Mouse (Mus musculus) lung, adult 2 months (tissue): ENCODE results near the gene Ddx50. TPM values are rescaled to one million over a fixed set of nuclear protein-coding genes. Genes with fewer than 3 reads are reported as not detected.
"Not testable (repeated sequence)": the region's sequence is repeated elsewhere in the genome, so short reads cannot be mapped to it uniquely, and the experiment has no call there.

ENCODE experiments used
- DNase-seq: peaks from one replicate; pipeline ENCODE4 v3.0.0; 2022
- H3K4me1 ChIP-seq: fragments of 200-500 bp; 2 replicates; pipeline ENCODE4 v1.6.1; 2011; ENCODE audit warnings: low read length; ENCODE audit not compliant: control insufficient read depth, insufficient read depth
- H3K4me3 ChIP-seq: fragments of 200-500 bp; replicated peaks from 2 replicates; pipeline ENCODE3; 2011; ENCODE audit warnings: low read depth, mild to moderate bottlenecking, control low read depth, low read length; ENCODE audit errors: extremely low read depth
- CTCF ChIP-seq: fragments of 200-500 bp; IDR thresholded peaks from 2 replicates; pipeline ENCODE4 v1.5.1; 2011; ENCODE audit warnings: mild to moderate bottlenecking, low read length, control low read depth; ENCODE audit not compliant: insufficient read depth
- POLR2A ChIP-seq: fragments of 200-500 bp; IDR thresholded peaks from 2 replicates; pipeline ENCODE4 v1.6.1; 2011; ENCODE audit warnings: low read depth, mild to moderate bottlenecking, control low read depth, low read length, borderline replicate concordance; ENCODE audit errors: extremely low read depth
- WGBS: fragments of 180-500 bp; shearing (Covaris S2); methylation state at CpG from one replicate; pipeline ENCODE4 v1.1.7; 2018; 5-methylcytosine and 5-hydroxymethylcytosine counted together
- polyA plus RNA-seq: library from polyadenylated mRNA; depleted of rRNA; stranded (reverse); fragments of >200 nt; gene quantifications from 2 replicates; pipeline ENCODE4 v1.2.3, GENCODE M21; 2012

The Ddx50 gene
- polyA plus RNA-seq, 1 experiment = 14.1 TPM

DNA sequence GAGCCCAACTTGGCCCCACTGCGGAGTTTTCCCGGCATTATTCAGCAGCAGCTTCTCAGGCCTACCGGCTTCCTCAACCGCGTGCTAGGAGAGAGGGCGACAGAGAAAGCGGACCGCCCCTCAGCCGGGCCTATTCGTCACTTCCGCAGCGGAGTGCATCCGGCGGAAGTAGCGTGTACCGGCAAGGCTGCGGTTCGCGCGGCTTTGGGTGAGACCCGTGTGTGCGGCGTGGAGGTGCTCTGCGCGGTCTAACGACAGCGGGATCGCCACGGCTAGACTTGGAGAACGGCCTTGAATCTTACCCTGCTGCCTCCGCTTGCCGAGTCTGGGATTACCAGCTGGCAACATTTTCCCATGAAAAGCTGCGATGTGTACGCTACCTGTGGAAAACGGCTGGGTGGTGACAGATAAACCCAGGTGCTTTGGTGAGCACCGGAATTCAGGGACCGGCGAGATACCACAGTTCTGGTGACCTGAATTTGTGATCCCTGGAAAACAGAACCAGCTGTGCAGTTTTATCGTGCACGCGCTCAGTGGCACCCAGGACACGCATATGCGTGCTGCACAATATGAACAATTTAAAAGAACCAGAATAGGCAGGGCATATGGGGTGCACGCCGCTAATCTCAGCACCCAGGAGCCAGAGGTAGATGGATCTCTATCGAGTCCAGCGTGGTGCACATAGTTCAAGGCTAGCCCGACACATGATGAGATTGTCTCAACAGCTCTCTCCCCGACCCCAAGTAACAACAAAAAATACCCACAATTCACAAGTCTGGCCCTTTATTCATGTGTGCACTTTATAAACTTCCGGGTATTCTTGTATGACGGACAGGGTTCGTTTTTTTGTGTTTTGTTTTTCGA lies 48.6 kb downstream of the Ddx50 start, which contains the start of gene Ddx21:
TSS of gene Ddx21 (minus strand) at position 105 of the 864 bp plus-strand sequence.
- H3K4me3 ChIP-seq = peak within 1 kb of the TSS; percentile 81
- H3K4me1 ChIP-seq = peaks cover 4% of the 10 kb centered on the region; the same call in 1 of the 2 replicates
- peak; percentile 91 for DNase-seq
- 2% methylated on average over 53 of the region's 53 CpGs for WGBS
- TF ChIP-seq POLR2A (peak; percentile 85; the same call in 1 of the 2 replicates), CTCF (no peak)

GRCm38 (mm10) chr10:62601833-62602176 lies 49.2 kb downstream of the Ddx50 start:
- no peak for DNase-seq
- TF ChIP-seq CTCF = no peak
- TF ChIP-seq POLR2A = no peak
- under 1% methylated on average over 23 of the region's 23 CpGs for WGBS

DNA sequence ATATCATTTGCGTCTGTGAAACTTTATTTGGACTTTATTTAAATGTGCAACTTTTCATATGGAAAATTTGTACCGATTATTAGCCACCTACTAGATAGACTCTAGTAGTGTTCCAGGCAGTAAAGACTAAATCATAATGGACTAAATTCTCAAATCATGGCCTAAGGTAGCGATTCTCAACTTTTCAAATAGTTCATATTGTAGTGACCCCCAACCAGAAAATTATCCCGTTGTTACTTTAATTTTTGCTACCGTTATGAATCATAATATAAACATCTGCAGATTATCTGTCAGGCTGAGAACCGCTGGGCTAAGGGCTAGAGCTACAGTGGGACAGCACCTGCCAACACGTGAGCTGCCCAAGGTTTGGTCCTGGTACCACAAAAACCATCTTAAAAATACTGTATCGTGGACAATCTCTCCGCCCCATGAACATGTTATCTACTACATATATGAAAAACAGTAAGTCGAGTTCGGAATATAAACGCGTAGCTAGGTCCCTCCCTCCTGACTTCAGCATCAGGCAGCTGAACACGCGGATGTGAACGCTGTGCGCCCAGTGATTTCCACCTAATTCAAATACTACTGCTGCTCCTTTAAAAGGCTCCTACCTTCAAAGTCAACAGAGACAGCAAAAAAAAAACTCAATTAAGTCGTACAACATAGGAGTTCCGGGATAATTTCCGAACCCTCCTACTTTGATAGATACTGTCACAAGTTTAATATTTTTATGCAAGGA lies 49.8 kb downstream of the Ddx50 start:
- no peak for TF ChIP-seq CTCF
- TF ChIP-seq POLR2A = no peak
- peaks cover 4% of the 10 kb centered on the region; the same call in 1 of the 2 replicates for H3K4me1 ChIP-seq
- no peak for DNase-seq
- 10% methylated on average over 20 of the region's 20 CpGs for WGBS
- peak overlapping the region; percentile 39 for H3K4me3 ChIP-seq

More at GRCm38 (mm10) chr10:62601833-62602176, 49.2 kb downstream of the Ddx50 start:
- Histone ChIP-seq H3K4me3 (peak overlapping the region; percentile 81), H3K4me1 (peaks cover 4% of the 10 kb centered on the region; the same call in 1 of the 2 replicates)

GRCm38 (mm10) chr10:62600056-62600455 lies 51.0 kb downstream of the Ddx50 start:
- 84% methylated on average over 6 of the region's 6 CpGs for WGBS

DNA sequence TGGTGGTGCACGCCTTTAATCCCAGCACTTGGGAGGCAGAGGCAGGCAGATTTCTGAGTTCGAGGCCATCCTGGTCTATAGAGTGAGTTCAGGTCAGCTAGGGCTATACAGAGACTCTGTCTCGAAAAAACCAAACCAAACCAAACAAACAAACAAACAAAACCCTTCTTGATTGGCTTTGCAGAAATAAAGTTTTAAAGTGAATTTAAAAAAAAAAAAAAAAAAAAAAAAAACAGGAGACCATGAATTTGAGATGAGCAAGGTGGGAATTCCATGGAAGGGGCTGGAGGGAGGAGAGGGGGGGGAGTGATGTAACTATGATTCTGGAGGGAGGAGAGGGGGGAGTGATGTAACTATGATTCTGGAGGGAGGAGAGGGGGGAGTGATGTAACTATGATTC lies 51.7 kb downstream of the Ddx50 start:
- WGBS = 93% methylated on average over 3 of the region's 3 CpGs
- H3K4me1 ChIP-seq, H3K4me3 ChIP-seq, DNase-seq: not testable (repeated sequence)

More at GRCm38 (mm10) chr10:62600056-62600455, 51.0 kb downstream of the Ddx50 start:
- no peak overlapping the region for H3K4me3 ChIP-seq
- DNase-seq = no peak
- TF ChIP-seq CTCF = no peak
- TF ChIP-seq POLR2A = no peak
- peaks cover 4% of the 10 kb centered on the region; the same call in 1 of the 2 replicates for H3K4me1 ChIP-seq

DNA sequence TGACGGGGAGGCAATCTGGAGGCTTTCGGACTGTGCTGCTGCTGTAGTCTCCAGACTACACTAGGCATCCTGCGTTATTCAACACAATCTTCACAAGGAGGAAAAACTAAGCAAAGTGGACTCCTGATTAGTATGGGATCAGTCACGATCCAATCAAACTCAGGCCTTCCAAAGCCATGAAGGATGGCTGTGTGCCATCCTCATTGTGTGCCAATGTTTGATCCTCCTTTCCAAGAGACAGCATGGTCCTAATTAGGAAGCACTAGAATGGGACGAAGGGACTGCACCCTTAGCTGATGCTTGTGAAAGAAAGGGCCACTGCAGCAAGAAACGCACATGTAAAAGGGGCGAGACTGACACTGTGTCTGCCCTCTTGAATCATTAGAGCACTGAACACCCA lies 58.5 kb downstream of the Ddx50 start:
- no peak for DNase-seq
- TF ChIP-seq CTCF = no peak
- no peak for TF ChIP-seq POLR2A
- 64% methylated on average over 7 of the region's 7 CpGs for WGBS
- H3K4me3 ChIP-seq = no peak overlapping the region
- peaks cover 5% of the 10 kb centered on the region; the same call in 1 of the 2 replicates for H3K4me1 ChIP-seq

- Histone ChIP-seq H3K4me1 (peaks cover 5% of the 10 kb centered on the region; the same call in 1 of the 2 replicates), H3K4me3 (no peak overlapping the region)
- TF ChIP-seq POLR2A = no peak
- TF ChIP-seq CTCF = peak; percentile 48; the same call in 1 of the 2 replicates
- DNase-seq = peak; percentile 78
- WGBS = 18% methylated on average over 6 of the region's 6 CpGs
Observed at GRCm38 (mm10) chr10:62590200-62590599, 60.8 kb downstream of the Ddx50 start.

GRCm38 (mm10) chr10:62588616-62589015 lies 62.4 kb downstream of the Ddx50 start:
- no peak for TF ChIP-seq POLR2A
- no peak for TF ChIP-seq CTCF
- WGBS = 64% methylated on average over 4 of the region's 4 CpGs
- Histone ChIP-seq H3K4me3 (no peak overlapping the region), H3K4me1 (peaks cover 5% of the 10 kb centered on the region; the same call in 1 of the 2 replicates)
- no peak for DNase-seq

DNA sequence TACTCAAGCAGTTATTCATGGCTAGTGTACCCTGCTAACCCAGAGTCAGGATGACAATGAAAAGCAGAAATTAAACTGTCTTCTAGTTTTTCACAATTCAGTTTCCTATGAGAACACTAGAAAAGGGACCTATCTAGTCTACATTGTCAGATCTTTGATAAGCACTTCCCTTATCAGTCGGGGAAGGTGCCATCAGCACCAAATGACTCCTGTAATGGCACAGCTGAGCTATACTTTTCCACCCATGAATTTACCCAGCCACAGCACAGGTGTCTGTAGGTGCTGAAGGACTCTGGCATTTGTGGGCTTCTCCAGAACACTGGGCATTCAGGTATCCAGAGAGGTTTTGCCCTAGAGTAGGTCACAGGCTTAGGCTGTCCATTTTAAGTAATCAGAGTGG lies 67.8 kb downstream of the Ddx50 start:
- Histone ChIP-seq H3K4me1 (no peaks in the 10 kb centered on the region), H3K4me3 (no peak overlapping the region)
- DNase-seq = no peak
- WGBS = 83% methylated on average over 1 of the region's 1 CpGs
- no peak for TF ChIP-seq CTCF
- no peak for TF ChIP-seq POLR2A
